Mouse (Mus musculus) hindbrain, embryonic 11.5 days (tissue): Measurements from ENCODE around the gene Cttn. TPM values are rescaled to one million over a fixed set of nuclear protein-coding genes. Genes with fewer than 3 reads are reported as not detected.

Experiments used
- ATAC-seq: fragments of 200-750 bp; cut with Nextera tagmentation; 2 replicates; pipeline ENCODE4 v1.8.0; 2017; ENCODE audit warnings: mild to moderate bottlenecking, moderate TSS enrichment, moderate library complexity; ENCODE audit not compliant: low FRiP score
- DNase-seq: peaks from one replicate; pipeline ENCODE4 v3.0.0-alpha.2; 2015; ENCODE audit warnings: low spot score
- H3K27ac ChIP-seq: fragments of 300-500 bp; sonication (generic); 2 replicates; pipeline ENCODE4 v1.5.1; 2014; ENCODE audit warnings: mild to moderate bottlenecking, low read depth, low read length
- H3K27me3 ChIP-seq: fragments of 300-500 bp; sonication (generic); 2 replicates; pipeline ENCODE4 v1.6.1; 2014; ENCODE audit warnings: mild to moderate bottlenecking, low read length, moderate library complexity, mixed read lengths; ENCODE audit not compliant: control insufficient read depth, insufficient read depth
- H3K36me3 ChIP-seq: fragments of 300-500 bp; sonication (generic); 2 replicates; pipeline ENCODE4 v1.6.1; 2014; ENCODE audit warnings: mild to moderate bottlenecking, low read length, moderate library complexity, mixed read lengths; ENCODE audit not compliant: control insufficient read depth, insufficient read depth
- H3K4me1 ChIP-seq: fragments of 300-500 bp; sonication (generic); replicated peaks from 2 replicates; pipeline ENCODE4 v1.6.1; 2014; ENCODE audit warnings: low read length, mixed read lengths; ENCODE audit not compliant: control insufficient read depth, insufficient read depth
- H3K4me2 ChIP-seq: fragments of 300-500 bp; sonication (generic); replicated peaks from 2 replicates; pipeline ENCODE4 v1.6.1; 2014; ENCODE audit warnings: mild to moderate bottlenecking, low read depth, low read length
- H3K4me3 ChIP-seq: fragments of 300-500 bp; sonication (generic); 2 replicates; pipeline ENCODE4 v1.5.1; 2014; ENCODE audit warnings: low read depth, low read length
- H3K9ac ChIP-seq: fragments of 300-500 bp; sonication (generic); 2 replicates; pipeline ENCODE4 v1.6.1; 2014; ENCODE audit warnings: low read depth, low read length
- H3K9me3 ChIP-seq: fragments of 300-500 bp; sonication (generic); 2 replicates; pipeline ENCODE4 v1.6.1; 2016; ENCODE audit warnings: low read length; ENCODE audit not compliant: control insufficient read depth
- WGBS: fragments of 180-500 bp; shearing (Covaris S2); extraction: QIAGEN DNeasy Blood & Tissue Kit; methylation state at CpG from one replicate; pipeline ENCODE4 v1.1.7; 2014; 5-methylcytosine and 5-hydroxymethylcytosine counted together
- polyA plus RNA-seq: library from polyadenylated mRNA; unstranded; fragments of >200 nt; fragmentation: Nextera tagmentation; extraction: Ambion mirVana; gene quantifications from 2 replicates; pipeline ENCODE4 v1.2.1, GENCODE M21; 2014

Gene Cttn
- polyA plus RNA-seq, 1 experiment from 2014 or later: 174 TPM

GRCm38 (mm10) chr7:144407675-144408074, 63.1 kb downstream of the Cttn start:
- WGBS: 71% methylated on average over 4 of the region's 4 CpGs
- H3K36me3 ChIP-seq: no peaks in the 10 kb centered on the region
- DNase-seq (no peak), ATAC-seq (no peak)
- H3K27me3 ChIP-seq: no peaks in the 10 kb centered on the region
- H3K9me3 ChIP-seq: no peaks in the 10 kb centered on the region
- no peak overlapping the region for H3K9ac ChIP-seq
- H3K4me1 ChIP-seq: no peaks in the 10 kb centered on the region
- no peak overlapping the region for H3K27ac ChIP-seq
- H3K4me3 ChIP-seq: no peak overlapping the region
- no peak overlapping the region for H3K4me2 ChIP-seq

DNA sequence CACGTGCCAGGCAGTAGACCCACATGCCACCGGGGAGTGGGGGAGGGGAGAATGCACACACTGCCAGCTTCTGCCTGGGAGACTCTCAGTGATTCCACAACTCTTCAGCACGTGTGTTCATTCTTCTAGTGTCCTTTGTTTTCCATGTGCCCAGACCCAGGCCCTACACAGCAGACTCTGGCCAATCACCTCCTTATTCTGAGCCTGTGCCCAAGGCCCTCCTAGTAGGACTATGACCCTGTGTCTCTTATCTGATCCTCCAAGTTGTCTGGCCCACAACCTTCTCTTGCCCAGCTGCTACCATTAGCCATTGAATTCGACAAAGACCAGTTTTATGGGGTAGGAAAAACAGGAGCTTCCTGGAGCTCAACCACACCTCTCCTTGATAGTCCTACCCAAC, 68.3 kb downstream of the Cttn start:
- no peak overlapping the region for H3K9ac ChIP-seq
- no peaks in the 10 kb centered on the region for H3K27me3 ChIP-seq
- no peak for ATAC-seq
- WGBS: 75% methylated on average over 4 of the region's 4 CpGs
- DNase-seq: no peak
- H3K4me1 ChIP-seq: no peaks in the 10 kb centered on the region
- no peak overlapping the region for H3K4me2 ChIP-seq
- H3K4me3 ChIP-seq: no peak overlapping the region
- H3K36me3 ChIP-seq: no peaks in the 10 kb centered on the region
- no peaks in the 10 kb centered on the region for H3K9me3 ChIP-seq
- H3K27ac ChIP-seq: no peak overlapping the region

DNA sequence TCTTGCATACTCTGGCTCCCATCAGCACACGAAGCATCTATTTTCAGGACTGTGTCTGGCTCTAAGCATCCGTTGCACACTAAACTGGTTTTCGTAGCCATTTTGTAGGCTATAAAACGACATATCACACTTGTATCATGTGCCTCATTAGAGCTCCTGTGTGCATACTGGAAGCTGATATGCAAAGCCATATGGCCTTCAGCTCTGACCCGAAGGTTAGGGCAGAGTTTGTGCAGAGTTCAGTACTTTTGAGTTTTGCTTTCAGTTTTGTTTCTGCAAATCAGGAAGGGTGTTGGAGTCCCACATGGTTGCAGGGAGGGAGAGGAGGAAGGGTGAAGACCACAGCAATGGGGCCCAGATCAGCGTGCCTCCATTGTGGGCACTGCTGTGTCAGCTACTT, 79.1 kb downstream of the Cttn start:
- H3K27ac ChIP-seq: no peak overlapping the region
- no peak overlapping the region for H3K4me2 ChIP-seq
- no peaks in the 10 kb centered on the region for H3K4me1 ChIP-seq
- no peak overlapping the region for H3K4me3 ChIP-seq
- no peaks in the 10 kb centered on the region for H3K27me3 ChIP-seq
- ATAC-seq: no peak
- DNase-seq: no peak
- H3K9me3 ChIP-seq: no peaks in the 10 kb centered on the region
- WGBS: 87% methylated on average over 6 of the region's 6 CpGs
- H3K36me3 ChIP-seq: no peaks in the 10 kb centered on the region
- no peak overlapping the region for H3K9ac ChIP-seq

- Histone ChIP-seq H3K9me3 (no peaks in the 10 kb centered on the region), H3K4me1 (no peaks in the 10 kb centered on the region), H3K36me3 (no peaks in the 10 kb centered on the region), H3K9ac (no peak overlapping the region), H3K4me2 (no peak overlapping the region), H3K4me3 (no peak overlapping the region), H3K27ac (no peak overlapping the region), H3K27me3 (no peaks in the 10 kb centered on the region)
- ATAC-seq (no peak), DNase-seq (no peak)
- 45% methylated on average over 8 of the region's 8 CpGs for WGBS
Observed at GRCm38 (mm10) chr7:144390676-144391075, 80.1 kb downstream of the Cttn start.

DNA sequence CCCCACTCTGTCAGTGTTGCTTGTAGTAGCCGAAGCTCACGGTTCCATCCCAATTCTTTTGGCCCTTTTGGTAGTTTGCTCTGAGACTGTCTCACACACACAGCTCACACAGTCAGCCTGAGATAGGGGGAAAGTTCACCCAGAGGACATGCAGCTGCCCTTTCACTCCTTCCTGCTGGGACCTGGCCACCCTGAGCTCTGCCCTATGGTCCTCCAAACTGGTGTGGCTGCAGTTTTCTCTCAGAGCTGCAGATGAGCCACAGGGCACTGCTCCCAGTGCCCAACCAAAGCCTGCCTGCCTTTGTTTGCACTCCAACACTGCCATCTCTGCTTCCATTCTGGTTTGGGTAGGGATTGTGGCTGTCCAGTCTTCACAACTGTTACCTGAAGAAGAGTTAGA, 81.1 kb downstream of the Cttn start:
- no peak overlapping the region for H3K27ac ChIP-seq
- WGBS: 78% methylated on average over 2 of the region's 2 CpGs

GRCm38 (mm10) chr7:144387537-144387936, 83.3 kb downstream of the Cttn start:
- ATAC-seq (no peak), DNase-seq (no peak)
- Histone ChIP-seq H3K27ac (no peak overlapping the region), H3K4me2 (no peak overlapping the region), H3K27me3 (no peaks in the 10 kb centered on the region), H3K4me1 (no peaks in the 10 kb centered on the region), H3K4me3 (no peak overlapping the region), H3K36me3 (no peaks in the 10 kb centered on the region), H3K9me3 (no peaks in the 10 kb centered on the region), H3K9ac (no peak overlapping the region)
- WGBS: 93% methylated on average over 6 of the region's 6 CpGs

More for the DNA sequence above, 81.1 kb downstream of the Cttn start:
- Histone ChIP-seq H3K36me3 (no peaks in the 10 kb centered on the region), H3K4me1 (no peaks in the 10 kb centered on the region), H3K27me3 (no peaks in the 10 kb centered on the region), H3K4me2 (no peak overlapping the region), H3K4me3 (no peak overlapping the region), H3K9ac (no peak overlapping the region), H3K9me3 (no peaks in the 10 kb centered on the region)
- ATAC-seq (no peak), DNase-seq (no peak)

Other genes starting within 250 kb of the Cttn start
- 38.1 and 38.5 TPM in 2 replicates for gene Ppfia1, start 82.7 kb upstream of the Cttn start, polyA plus RNA-seq
- 8.3 and 8.6 TPM in 2 replicates for gene Fadd, start 111.5 kb upstream of the Cttn start, polyA plus RNA-seq